Mouse (Mus musculus): ENCODE measurements around the gene Trp53i13. TPM values are rescaled to one million over a fixed set of nuclear protein-coding genes. Genes with fewer than 3 reads are reported as not detected.

Trp53i13 gene
- 24.3 and 28.4 TPM in 2 replicates for polyA plus RNA-seq (2012; rRNA removed)

GRCm38 (mm10) chr11:77515637-77516552, at the start of gene Trp53i13:
Trp53i13 (minus strand) TSS chr11:77515980.

GRCm38 (mm10) chr11:77519043-77519442, 3.3 kb upstream of the Trp53i13 start, which contains the start of gene Gm10392:
Gm10392 (minus strand) TSS chr11:77519198.

GRCm38 (mm10) chr11:77514832-77515636, 746 bp downstream of the Trp53i13 start, which contains the start of gene Abhd15:
Abhd15 (plus strand) TSS chr11:77515121.

GRCm38 (mm10) chr11:77493512-77494343, 22.1 kb downstream of the Trp53i13 start, which contains the start of gene Git1:
Git1 (plus strand) TSS chr11:77493562.

GRCm38 (mm10) chr11:77489591-77490235, 26.1 kb downstream of the Trp53i13 start, which contains the start of gene Ankrd13b:
Ankrd13b (minus strand) TSS chr11:77489678.

GRCm38 (mm10) chr11:77462283-77463100, 53.3 kb downstream of the Trp53i13 start, which contains the start of gene Coro6:
Coro6 (plus strand) TSS chr11:77462411.

Other genes starting within 250 kb of the Trp53i13 start
- 1.3 and 1.6 TPM in 2 replicates for gene Coro6, start 53.6 kb downstream of the Trp53i13 start, polyA plus RNA-seq (2012; rRNA removed)
- gene Ankrd13b, start 26.3 kb downstream of the Trp53i13 start, polyA plus RNA-seq (2012; rRNA removed) = 36.9 and 37.0 TPM in 2 replicates
- gene Git1, start 22.4 kb downstream of the Trp53i13 start, polyA plus RNA-seq (2012; rRNA removed) = 84.9 and 92.0 TPM in 2 replicates
- gene Abhd15, start 859 bp downstream of the Trp53i13 start, polyA plus RNA-seq (2012; rRNA removed) = 2.2 and 2.5 TPM in 2 replicates
- not detected in 2 replicates for gene Gm10392, start 3.2 kb upstream of the Trp53i13 start, polyA plus RNA-seq (2012; rRNA removed)
- gene Taok1, start 91.8 kb upstream of the Trp53i13 start, polyA plus RNA-seq (2012; rRNA removed) = 2.3 and 2.4 TPM in 2 replicates
- gene Nufip2, start 170.2 kb upstream of the Trp53i13 start, polyA plus RNA-seq (2012; rRNA removed) = 10.1 and 12.6 TPM in 2 replicates
- not detected in 2 replicates for gene Cryba1, start 209.3 kb upstream of the Trp53i13 start, polyA plus RNA-seq (2012; rRNA removed)
- 109 and 119 TPM in 2 replicates for gene Myo18a, start 247.3 kb upstream of the Trp53i13 start, polyA plus RNA-seq (2012; rRNA removed)

Measured in colon, adult 2 months (tissue).